Mouse (Mus musculus) testis, adult 2 months (tissue): Measurements from ENCODE around the gene Wdr90. TPM values are rescaled to one million over a fixed set of nuclear protein-coding genes. Genes with fewer than 3 reads are reported as not detected.

Source experiments
- H3K27ac ChIP-seq: fragments of 200-500 bp; 2 replicates; pipeline ENCODE4 v1.5.1; 2012; ENCODE audit warnings: low read depth, low read length; ENCODE audit not compliant: control insufficient read depth, insufficient read depth
- H3K27me3 ChIP-seq: fragments of 200-500 bp; 2 replicates; pipeline ENCODE4 v1.6.1; 2012; ENCODE audit warnings: mild to moderate bottlenecking, low read length, moderate library complexity; ENCODE audit not compliant: control insufficient read depth, insufficient read depth
- H3K36me3 ChIP-seq: fragments of 200-500 bp; 2 replicates; pipeline ENCODE4 v1.6.1; 2012; ENCODE audit warnings: mild to moderate bottlenecking, low read length; ENCODE audit not compliant: control insufficient read depth, insufficient read depth
- H3K4me1 ChIP-seq: fragments of 200-500 bp; 2 replicates; pipeline ENCODE4 v1.6.1; 2012; ENCODE audit warnings: low read length; ENCODE audit not compliant: control insufficient read depth, insufficient read depth
- H3K4me3 ChIP-seq: fragments of 200-500 bp; 2 replicates; pipeline ENCODE4 v1.5.1; 2012; ENCODE audit warnings: low read depth, mild to moderate bottlenecking, low read length, moderate library complexity, mixed read lengths; ENCODE audit not compliant: control insufficient read depth
- CTCF ChIP-seq: fragments of 200-500 bp; IDR thresholded peaks from 2 replicates; pipeline ENCODE4 v1.5.1; 2012; ENCODE audit warnings: low read depth, mild to moderate bottlenecking, inconsistent platforms, low read length, moderate library complexity; ENCODE audit not compliant: control insufficient read depth, insufficient read depth, insufficient replicate concordance
- POLR2A ChIP-seq: fragments of 200-500 bp; IDR thresholded peaks from 2 replicates; pipeline ENCODE4 v1.6.1; 2012; ENCODE audit warnings: low read depth, mild to moderate bottlenecking, inconsistent platforms, low read length, moderate library complexity; ENCODE audit not compliant: control insufficient read depth
- polyA plus RNA-seq: library from polyadenylated mRNA; depleted of rRNA; stranded (reverse); fragments of >200 nt; gene quantifications from 2 replicates; pipeline ENCODE4 v1.2.3, GENCODE M21; 2012

The Wdr90 gene
- polyA plus RNA-seq, 1 experiment: 49.9 TPM

DNA sequence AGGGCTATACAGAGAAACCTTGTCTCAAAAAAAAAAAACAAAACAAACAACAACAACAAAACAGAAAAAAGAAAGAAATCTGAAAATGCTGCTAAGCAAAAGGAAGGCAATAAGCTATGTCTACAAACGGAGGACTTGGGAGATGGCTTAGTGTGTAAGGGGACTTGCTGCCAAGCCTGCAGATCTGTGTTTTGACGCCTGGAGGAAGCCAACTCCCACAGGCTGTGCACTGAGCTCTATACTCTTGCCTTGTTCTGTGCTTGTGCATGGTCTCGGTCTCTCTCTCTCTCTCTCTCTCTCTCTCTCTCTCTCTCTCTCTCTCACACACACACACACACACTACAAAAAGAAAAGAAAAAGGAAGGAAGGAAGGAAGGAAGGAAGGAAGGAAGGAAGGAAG, 27.5 kb upstream of the Wdr90 start:
- no peaks in the 10 kb centered on the region for H3K27me3 ChIP-seq
- H3K4me1 ChIP-seq: no peaks in the 10 kb centered on the region; the same call in 1 of the 2 replicates
- H3K4me3 ChIP-seq: peak overlapping the region; percentile 56
- peaks cover 1% of the 10 kb centered on the region; the same call in 1 of the 2 replicates for H3K36me3 ChIP-seq
- no peak for TF ChIP-seq CTCF
- H3K27ac ChIP-seq: no peak overlapping the region

- no peaks in the 10 kb centered on the region for H3K27me3 ChIP-seq
- TF ChIP-seq CTCF (no peak), POLR2A (no peak)
- H3K4me1 ChIP-seq: no peaks in the 10 kb centered on the region; the same call in 1 of the 2 replicates
- H3K27ac ChIP-seq: no peak overlapping the region
- peaks cover 1% of the 10 kb centered on the region; the same call in 1 of the 2 replicates for H3K36me3 ChIP-seq
- H3K4me3 ChIP-seq: no peak overlapping the region
These were observed 26.2 kb upstream of the Wdr90 start for GRCm38 (mm10) chr17:25887467-25887866.

DNA sequence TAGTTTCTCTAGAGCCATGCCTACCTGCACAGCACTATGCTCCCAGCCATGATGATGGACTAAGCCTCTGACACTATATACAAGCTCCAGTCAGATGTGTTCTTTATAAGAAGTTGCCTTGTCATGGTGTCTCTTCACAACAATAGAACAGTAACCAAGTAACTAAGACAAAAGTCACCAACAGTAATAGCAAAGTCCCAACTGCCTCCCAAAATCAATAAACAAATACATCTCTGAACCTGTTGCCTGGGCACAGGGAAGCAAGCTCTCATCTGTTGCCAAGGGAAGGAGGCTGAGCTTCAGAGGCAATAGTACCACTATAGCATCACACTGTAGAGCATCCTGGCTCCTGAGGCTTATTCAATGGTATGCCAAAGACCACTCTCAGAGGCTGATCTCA, 25.5 kb upstream of the Wdr90 start:
- Histone ChIP-seq H3K4me3 (no peak overlapping the region), H3K4me1 (no peaks in the 10 kb centered on the region; the same call in 1 of the 2 replicates), H3K27ac (no peak overlapping the region), H3K27me3 (no peaks in the 10 kb centered on the region), H3K36me3 (peaks cover 1% of the 10 kb centered on the region; the same call in 1 of the 2 replicates)
- no peak for TF ChIP-seq CTCF
- TF ChIP-seq POLR2A: no peak

DNA sequence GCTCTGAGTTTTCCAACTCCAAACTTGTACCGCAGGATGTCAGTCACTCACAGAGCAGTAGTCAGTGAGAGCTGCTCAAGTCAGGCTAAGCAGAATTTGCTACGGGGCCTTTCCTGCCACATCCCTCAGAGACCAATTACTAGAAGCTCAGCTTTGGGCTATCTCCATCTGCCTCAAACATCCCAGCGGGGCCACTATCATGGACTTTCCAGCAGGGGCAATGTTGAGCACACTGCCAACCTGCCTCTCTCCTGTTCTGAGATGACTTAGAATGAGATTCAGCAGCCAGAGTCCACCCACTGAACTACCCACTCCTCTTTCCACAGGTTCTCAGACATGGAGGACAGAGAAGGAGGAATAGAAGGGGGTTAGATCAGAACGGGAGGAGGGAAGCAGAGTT, 24.3 kb upstream of the Wdr90 start:
- H3K27ac ChIP-seq: no peak overlapping the region
- no peaks in the 10 kb centered on the region for H3K4me1 ChIP-seq

GRCm38 (mm10) chr17:25883824-25884223, 22.5 kb upstream of the Wdr90 start:
- no peak overlapping the region for H3K4me3 ChIP-seq
- H3K36me3 ChIP-seq: no peaks in the 10 kb centered on the region; the same call in 1 of the 2 replicates
- no peaks in the 10 kb centered on the region for H3K27me3 ChIP-seq
- TF ChIP-seq POLR2A: no peak
- TF ChIP-seq CTCF: no peak
- H3K27ac ChIP-seq: no peak overlapping the region
- H3K4me1 ChIP-seq: no peaks in the 10 kb centered on the region

More for the DNA sequence above, 24.3 kb upstream of the Wdr90 start:
- no peak overlapping the region for H3K4me3 ChIP-seq
- peaks cover 1% of the 10 kb centered on the region; the same call in 1 of the 2 replicates for H3K36me3 ChIP-seq
- H3K27me3 ChIP-seq: no peaks in the 10 kb centered on the region
- TF ChIP-seq CTCF (no peak; the same call in 1 of the 2 replicates), POLR2A (no peak)

DNA sequence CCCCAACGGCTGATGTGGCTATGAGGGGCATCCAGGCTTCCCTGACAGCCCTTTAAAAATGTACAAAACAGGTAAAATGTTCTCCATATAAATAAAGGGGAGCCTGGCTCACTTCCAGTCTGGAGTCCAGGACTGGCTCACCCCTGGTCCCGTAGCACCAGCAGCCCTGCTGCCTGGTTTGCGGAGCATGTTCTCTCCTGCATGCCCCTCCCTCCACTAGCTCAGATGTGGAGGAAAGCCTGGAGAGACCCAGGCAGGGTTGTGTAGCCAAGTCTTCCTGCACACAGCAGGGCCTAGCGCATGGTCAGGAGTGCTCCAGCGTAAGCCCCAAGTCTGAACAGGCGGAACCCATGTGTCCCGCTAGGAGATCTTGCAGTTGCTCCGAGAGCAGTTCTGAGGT, 22.0 kb upstream of the Wdr90 start:
- Histone ChIP-seq H3K27ac (no peak overlapping the region), H3K4me1 (no peaks in the 10 kb centered on the region), H3K4me3 (no peak overlapping the region), H3K36me3 (no peaks in the 10 kb centered on the region; the same call in 1 of the 2 replicates), H3K27me3 (no peaks in the 10 kb centered on the region)
- TF ChIP-seq CTCF: no peak
- no peak for TF ChIP-seq POLR2A

DNA sequence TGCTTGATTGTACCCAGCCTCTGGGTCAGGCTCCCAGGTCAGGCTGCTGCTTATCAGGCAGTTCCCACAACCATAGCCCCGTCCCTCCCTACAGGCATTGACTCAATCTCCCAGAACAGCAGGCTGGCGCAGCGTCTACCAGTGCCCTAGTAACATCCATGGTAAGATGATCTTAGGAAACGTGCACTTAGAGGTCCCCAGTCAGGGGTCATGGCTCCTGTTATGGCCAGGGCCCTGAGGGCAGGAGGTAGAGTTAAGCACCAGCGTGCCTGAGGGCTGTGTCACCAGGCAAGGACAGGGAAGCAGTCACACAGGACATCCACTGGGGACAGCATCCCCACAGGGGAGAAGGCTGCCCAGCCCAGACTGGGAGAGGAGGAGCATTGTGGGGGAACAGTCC, 21.0 kb upstream of the Wdr90 start:
- Histone ChIP-seq H3K36me3 (no peaks in the 10 kb centered on the region; the same call in 1 of the 2 replicates), H3K27ac (no peak overlapping the region), H3K27me3 (no peaks in the 10 kb centered on the region), H3K4me3 (no peak overlapping the region), H3K4me1 (no peaks in the 10 kb centered on the region)
- no peak for TF ChIP-seq CTCF
- no peak for TF ChIP-seq POLR2A

GRCm38 (mm10) chr17:25881691-25882090, 20.4 kb upstream of the Wdr90 start:
- Histone ChIP-seq H3K27me3 (no peaks in the 10 kb centered on the region), H3K4me3 (no peak overlapping the region), H3K4me1 (no peaks in the 10 kb centered on the region; the same call in 1 of the 2 replicates), H3K36me3 (no peaks in the 10 kb centered on the region; the same call in 1 of the 2 replicates), H3K27ac (no peak overlapping the region)
- TF ChIP-seq POLR2A: no peak
- no peak for TF ChIP-seq CTCF
